Mouse (Mus musculus) G1E-ER4 (cell line): ENCODE measurements around the gene Prkaa2. TPM values are rescaled to one million over a fixed set of nuclear protein-coding genes. Genes with fewer than 3 reads are reported as not detected.

Experiments
- GATA1 ChIP-seq: IDR thresholded peaks from one replicate; pipeline ENCODE4 v1.8.0; 2012; ENCODE audit warnings: low read length, inconsistent platforms
- polyA plus RNA-seq: library from polyadenylated mRNA; stranded (reverse); fragments of >175 nt; gene quantifications from 2 replicates; pipeline ENCODE4 v1.2.3, GENCODE M21; 2012

Prkaa2 gene
- polyA plus RNA-seq, 1 experiment, result not detected

DNA sequence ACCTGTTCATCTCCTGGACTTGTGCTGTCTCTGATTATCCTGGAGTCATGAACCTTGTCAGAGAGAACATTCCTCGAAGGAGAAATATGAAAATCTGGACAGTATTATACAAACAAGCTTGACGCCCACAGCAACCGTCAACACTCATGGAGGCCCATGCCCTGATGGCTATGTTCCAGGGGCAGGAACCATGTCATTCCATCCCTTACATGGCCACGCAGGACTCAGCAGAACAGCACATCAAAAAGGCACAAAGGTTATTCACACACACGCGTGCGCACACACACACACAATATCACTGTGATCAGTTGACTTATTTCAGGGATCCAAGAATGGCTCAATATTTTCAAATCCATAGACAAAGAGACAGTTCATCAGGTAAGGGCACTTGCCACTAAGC, 20.3 kb downstream of the Prkaa2 start:
- TF ChIP-seq GATA1, result no peak

DNA sequence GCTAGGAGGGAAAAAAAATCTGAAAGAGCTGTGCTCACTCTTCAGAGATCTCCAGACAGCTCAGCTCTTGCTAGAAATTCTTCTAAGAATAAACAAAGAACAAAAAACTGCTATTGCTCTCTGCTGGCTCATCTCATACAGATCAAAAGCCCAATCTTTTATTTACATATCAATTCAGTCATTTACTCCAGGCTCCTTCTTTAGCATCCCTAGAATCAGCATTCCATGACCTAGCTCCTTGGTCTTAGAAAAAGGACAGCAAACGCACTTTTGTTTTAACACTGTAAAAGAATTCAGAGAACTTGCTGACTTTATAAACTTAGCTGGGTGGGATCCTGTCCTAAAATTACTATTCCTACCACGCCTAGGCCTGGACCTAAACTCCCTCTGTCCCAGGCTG, 21.0 kb downstream of the Prkaa2 start:
- no peak for TF ChIP-seq GATA1

DNA sequence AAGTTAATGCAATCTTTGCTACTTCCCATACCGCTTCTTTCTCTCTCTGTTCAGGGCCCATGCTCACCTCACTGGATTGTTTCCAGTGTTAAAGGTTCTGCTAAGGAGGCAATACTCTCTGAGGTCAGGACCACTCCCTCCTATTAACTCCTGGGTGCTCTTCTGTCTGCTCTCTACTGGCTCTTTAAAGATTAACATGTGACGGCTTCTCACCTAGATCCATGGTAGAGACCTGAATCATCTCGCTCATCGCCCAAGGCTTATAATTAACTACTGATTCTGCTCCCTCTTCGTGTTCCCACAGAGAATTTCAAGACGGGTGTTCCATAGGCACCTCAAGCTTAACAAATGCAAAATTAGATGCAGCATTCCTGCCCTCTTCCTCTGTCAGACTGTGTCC, 33.5 kb downstream of the Prkaa2 start:
- TF ChIP-seq GATA1, result no peak

DNA sequence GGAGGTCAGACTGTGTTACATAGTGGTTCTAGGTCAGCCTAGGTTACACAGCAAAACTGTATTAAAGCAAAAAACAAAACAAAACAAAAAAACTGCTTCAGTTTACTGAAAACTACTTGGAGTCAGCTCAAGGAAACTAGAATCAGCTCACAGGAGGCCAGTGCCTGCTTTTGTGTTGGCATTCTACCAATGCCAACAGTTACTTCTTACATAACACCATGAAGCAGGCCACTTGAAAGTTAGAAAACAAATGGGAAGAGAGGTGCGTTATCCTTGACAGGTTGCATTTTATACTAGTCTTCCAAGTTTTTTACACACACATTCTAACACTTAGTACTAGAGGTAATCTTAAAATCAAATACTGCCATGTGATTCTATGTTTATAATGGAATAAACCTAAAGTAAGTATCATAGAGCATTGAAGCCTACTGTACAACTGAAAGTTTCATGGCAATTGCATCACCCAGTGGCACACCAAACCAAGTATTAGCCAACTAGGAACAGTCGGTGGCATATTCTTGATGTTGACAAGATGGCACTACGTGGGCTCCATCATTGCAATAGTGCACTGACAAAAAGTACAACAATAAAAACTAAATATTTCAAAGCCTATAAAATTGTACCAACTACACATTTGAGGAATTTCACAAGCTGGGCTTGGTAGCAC, 37.8 kb downstream of the Prkaa2 start:
- no peak for TF ChIP-seq GATA1

DNA sequence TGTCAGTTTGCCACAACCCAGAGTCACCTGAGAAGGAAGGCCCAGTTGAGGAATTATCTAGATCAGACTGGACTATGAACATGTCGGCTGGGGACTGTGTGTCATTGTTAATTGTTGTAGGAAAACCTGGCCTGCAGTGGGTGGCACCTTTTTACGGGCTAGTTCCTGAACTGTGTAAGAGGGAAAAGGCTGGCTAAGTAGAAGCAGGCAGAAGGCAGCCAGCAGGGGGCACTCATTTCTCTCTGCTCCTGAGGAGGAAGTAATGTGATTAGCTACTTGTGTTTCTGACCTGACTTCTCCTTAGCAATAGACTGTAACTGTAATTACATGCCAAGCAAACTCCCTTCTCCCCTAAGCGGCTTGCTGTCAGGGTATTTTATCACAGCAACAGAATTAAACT, 38.7 kb downstream of the Prkaa2 start:
- no peak for TF ChIP-seq GATA1

DNA sequence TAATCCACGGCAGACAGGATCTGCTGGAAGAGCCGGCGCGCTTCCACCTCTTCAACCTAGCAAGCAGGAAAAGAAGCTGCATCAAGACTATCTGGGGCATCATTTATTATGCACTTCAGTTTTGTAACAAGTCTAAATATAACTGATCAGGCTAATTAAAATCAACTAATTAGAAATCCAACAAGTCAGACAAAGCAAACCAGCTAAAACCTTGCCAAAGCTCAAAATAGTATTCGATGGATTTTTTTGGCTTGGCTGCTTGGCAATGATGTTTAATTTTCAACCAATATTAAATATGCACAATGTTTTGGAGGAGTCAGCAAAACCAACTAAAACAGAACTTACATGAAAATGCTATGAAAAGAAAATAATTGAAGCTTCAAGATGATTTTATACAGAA, 58.4 kb downstream of the Prkaa2 start:
- TF ChIP-seq GATA1, result no peak

DNA sequence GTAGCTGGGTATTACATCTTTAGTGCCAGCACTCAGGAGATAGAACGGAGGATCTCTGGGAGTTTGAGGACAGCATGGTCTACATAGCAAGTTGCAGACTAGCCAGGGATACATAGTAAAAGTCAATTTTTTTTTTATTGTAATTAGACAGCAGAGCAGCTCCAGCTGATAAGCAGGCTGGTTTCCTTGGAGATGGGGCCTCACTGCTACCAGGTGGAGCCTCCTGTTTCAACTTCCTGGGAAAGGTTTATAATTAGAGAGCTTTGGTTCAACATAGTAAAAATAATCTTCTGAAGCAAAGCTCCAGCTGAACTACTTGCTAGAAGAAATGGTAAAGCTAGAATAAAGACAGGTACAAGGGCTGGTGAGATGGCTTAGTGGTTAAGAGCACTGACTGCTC, 59.6 kb downstream of the Prkaa2 start:
- TF ChIP-seq GATA1, result no peak

DNA sequence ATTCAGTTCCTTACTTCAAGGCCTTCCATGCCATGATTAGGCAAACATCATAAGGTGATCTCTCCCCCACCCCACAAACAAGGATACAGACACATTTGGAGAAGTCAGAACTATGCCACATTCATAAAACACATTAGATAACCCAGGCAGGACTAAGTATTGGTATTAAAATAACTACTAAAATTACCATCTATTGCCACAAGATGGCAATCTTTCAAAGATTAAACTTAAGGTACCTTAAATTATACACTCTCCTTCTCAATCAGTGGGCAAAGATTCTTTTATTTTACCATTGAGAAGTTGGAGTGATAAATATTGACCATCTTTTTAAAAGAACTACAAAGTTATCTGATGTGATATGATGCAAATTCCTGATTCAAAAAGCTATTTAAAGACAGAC, 75.4 kb downstream of the Prkaa2 start:
- no peak for TF ChIP-seq GATA1

DNA sequence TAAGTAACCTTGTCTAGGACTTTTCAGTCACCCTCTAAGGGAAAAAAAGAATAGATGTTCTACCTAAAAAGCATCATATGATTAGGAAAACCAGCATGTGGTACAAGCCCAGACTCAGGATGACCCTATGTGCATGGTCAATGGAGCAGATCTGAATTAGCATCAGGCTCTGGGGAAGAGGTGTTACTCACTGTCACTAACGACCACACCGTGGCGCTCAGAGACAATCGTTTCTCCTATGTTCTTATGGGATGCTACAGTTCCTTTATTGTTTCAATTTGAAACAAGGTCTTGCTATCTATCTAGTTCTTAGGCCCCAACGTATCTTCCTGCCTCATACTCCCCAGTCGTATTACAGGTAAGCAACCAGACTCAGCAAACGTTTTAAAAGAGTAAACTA, 76.5 kb downstream of the Prkaa2 start:
- no peak for TF ChIP-seq GATA1

DNA sequence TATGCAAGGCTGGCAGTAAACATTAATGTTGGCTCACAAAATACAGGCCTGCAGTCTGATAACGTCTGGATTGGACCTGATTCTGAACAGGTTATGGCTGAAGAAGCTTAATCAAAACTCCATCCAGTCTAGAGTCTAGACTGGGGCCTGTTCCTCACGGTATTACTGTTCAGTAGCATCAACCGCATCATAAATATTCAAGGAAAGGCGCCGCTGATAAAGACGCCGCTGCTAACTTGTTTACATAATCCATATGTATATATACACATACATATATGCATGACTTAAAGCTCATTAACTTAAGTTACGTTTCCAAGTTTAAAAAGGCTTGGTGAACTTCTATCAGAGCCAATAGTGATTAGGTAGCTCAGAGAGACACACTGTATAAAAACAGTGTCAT, 78.6 kb downstream of the Prkaa2 start:
- no peak for TF ChIP-seq GATA1

DNA sequence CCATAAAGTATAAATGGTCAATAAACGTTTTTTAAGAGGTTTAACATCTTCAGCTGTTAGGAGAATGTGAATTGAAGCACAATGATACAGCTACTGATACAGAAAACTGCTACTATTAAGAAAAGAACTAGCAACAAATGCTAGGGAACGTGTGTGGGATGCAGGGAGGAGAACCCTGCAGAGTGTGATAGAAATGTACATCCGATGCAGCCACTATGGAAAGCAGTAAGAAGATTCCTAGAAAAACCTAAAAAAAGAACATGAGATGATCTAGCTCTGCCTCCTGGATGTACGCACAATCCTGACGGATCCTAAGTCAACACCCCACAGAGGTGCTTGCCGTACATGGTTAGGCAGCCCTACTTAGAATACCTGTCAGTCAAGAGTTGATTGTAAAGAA, 82.4 kb downstream of the Prkaa2 start:
- TF ChIP-seq GATA1, result no peak

DNA sequence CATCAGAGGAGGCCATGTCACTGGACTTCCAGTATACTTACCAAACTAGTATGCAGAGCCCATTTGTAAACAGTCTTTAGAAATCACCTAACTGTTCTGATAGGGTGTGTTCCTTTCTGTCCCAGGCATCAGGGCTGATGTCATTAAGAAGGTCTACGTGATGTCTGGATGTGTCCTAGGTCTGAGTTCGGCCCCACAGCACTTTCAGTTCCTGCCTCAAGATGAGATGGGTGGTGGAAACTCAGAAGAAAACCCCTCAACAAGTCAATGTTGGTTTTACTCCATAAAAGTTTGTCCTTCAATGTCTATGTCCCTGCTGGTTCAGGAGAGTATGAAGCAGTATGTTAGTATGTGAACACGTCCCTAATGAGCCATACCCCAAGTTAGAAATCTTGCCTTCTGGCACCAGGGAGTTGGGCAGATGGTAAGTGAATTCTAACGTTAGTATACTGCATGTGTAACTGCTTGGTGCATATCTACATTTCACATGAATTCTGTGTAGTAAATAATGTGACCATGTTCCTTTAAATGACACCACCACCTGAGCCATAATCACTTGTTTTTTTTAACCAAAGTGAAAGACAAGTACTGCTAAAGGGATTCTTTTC, 93.6 kb downstream of the Prkaa2 start:
- TF ChIP-seq GATA1, result no peak

DNA sequence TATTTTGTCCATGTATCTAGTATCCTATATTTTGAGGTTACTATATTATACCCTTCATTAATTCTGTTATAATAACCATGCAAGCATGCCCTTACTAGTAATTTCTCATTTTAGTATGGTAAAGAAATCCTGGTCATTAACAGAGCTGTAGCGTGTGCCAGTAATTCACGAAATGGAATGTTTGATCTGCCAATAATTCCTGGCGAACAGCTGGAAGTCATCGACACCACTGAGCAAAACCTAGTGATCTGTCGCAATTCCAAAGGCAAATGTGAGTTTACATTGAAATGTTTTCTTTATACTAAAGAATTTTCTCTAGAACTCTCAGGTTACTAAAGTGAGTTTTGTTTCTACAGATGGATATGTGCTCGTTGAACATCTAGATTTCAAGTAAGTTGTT, 94.2 kb downstream of the Prkaa2 start:
- TF ChIP-seq GATA1, result no peak

DNA sequence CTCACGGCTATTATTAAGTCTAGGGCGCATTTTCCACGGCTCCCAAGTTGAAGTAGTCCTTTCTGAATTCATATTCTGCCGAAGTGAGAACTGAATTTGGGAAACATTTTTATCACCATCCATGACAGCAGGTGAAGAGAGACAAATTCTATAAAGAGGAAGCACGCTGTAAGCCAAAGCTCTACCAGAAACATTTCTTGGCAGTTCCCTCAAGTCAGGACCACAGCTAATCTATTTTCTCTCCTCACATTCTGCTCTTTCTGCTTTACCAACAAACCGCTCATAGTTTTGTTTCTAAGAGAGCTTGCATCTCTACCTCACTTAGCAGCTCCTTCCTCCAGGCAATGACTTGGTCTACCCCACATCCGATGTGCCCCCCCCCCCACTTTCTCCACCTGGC, 96.0 kb downstream of the Prkaa2 start:
- TF ChIP-seq GATA1, result no peak

DNA sequence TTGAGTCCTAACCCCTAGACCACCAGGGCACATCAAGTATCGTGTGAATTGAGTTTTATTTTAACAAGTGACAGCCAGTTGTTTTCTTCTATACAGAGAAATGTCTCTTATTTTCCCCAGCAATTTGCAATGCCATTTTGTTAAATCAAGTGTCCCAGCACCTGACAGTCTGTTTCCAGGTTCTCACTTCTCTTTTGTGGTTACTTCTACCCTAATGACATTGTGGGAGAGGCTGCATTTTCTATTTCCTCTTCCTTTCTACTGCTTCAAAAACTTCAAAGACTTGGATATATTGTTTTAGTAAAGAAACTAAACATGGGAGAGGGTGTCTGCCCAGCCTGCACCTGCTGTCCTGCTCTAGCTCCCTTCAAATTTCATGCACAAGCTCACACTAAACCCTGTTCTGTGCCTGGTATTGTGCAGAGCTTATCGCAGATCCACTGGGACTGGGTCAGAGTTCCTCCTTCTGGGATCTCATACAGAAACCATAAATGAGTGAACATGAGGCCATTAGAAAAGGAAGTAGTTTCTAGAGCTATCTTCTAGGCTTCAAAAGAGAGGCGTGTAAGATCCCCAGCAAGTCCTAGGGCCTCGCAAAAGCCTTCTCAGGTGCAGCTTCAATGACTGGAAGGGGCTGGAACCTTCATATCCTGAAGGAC, 102.2 kb downstream of the Prkaa2 start:
- TF ChIP-seq GATA1, result no peak

DNA sequence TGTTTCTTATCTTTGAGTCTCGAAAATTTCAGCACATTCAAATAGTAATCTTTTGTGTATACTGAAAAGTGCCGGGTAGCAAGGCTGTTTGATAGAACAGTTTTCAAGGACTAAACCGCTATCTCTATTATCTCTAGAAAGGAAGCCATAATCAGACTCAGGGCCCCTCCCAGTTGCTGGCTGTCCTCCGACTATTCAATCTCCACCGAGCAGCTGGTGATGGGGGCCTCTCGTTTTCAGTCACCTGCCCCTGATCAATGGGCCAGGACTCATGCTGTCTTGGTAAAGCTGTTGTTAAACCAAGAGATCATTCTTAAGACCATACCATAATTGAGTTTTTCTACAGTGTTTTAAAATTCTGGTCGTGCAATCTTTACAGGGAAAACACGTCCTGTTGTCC, 105.6 kb downstream of the Prkaa2 start:
- no peak for TF ChIP-seq GATA1

DNA sequence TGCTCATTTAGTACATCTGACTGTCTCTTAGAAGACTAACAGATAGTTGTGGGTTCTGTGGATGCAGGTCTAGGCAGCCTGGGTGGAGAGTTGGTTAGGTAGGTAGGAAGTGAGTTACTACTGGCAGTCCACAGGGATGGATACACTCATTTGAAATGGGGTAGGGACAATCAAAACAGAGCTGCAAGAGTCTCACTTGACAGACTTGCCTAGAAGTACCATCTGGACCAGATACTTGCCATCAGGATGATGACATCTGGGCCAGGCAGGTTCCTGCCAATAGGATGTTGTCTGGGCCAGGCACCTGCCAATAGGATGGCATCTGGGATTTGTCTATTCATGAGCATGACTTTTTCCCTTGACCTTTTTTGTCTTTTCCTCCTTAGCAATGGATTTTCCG, 108.0 kb downstream of the Prkaa2 start:
- no peak for TF ChIP-seq GATA1
